Mouse (Mus musculus) myocyte (in vitro differentiated cells): Measurements from ENCODE around the gene Fam160b1.

Source experiments
- CEBPB ChIP-seq: IDR thresholded peaks from 2 replicates; pipeline ENCODE4 v1.6.1; 2011; ENCODE audit warnings: mild to moderate bottlenecking, moderate library complexity; ENCODE audit not compliant: poor library complexity, insufficient read depth, severe bottlenecking
- E2F4 ChIP-seq: IDR thresholded peaks from one replicate; pipeline ENCODE4 v1.6.1; 2011; ENCODE audit warnings: mild to moderate bottlenecking, control low read depth, moderate library complexity; ENCODE audit not compliant: insufficient read depth
- MAX ChIP-seq: IDR thresholded peaks from one replicate; pipeline ENCODE4 v1.6.1; 2011; ENCODE audit warnings: low read depth, mild to moderate bottlenecking, control low read depth
- MYOD1 ChIP-seq, 3 experiments: IDR thresholded peaks; one replicate each; pipeline ENCODE4 v1.6.1; 2011; ENCODE audit warnings: control low read depth in 2 of 3, low read depth in 2 of 3, mild to moderate bottlenecking in 2 of 3, moderate library complexity in 1 of 3; ENCODE audit not compliant: insufficient read length in 2 of 3, control insufficient read depth in 1 of 3
- MYOG ChIP-seq, 3 experiments: IDR thresholded peaks; one replicate each; pipeline ENCODE4 v1.6.1; 2011; ENCODE audit warnings: control low read depth in 2 of 3, low read depth in 2 of 3, mild to moderate bottlenecking in 2 of 3; ENCODE audit not compliant: insufficient read length in 2 of 3, control insufficient read depth in 1 of 3, insufficient read depth in 1 of 3
- POLR2A ChIP-seq: IDR thresholded peaks from one replicate; pipeline ENCODE4 v1.6.1; 2011; ENCODE audit warnings: low read depth, mild to moderate bottlenecking, control low read depth, moderate library complexity; ENCODE audit not compliant: insufficient read length
- POLR2AphosphoS2 ChIP-seq: IDR thresholded peaks from one replicate; pipeline ENCODE4 v1.6.1; 2011; ENCODE audit warnings: low read depth, control low read depth; ENCODE audit not compliant: insufficient read length
- USF1 ChIP-seq: IDR thresholded peaks from one replicate; pipeline ENCODE4 v1.6.1; 2011; ENCODE audit warnings: low read depth, mild to moderate bottlenecking, control low read depth, moderate library complexity

DNA sequence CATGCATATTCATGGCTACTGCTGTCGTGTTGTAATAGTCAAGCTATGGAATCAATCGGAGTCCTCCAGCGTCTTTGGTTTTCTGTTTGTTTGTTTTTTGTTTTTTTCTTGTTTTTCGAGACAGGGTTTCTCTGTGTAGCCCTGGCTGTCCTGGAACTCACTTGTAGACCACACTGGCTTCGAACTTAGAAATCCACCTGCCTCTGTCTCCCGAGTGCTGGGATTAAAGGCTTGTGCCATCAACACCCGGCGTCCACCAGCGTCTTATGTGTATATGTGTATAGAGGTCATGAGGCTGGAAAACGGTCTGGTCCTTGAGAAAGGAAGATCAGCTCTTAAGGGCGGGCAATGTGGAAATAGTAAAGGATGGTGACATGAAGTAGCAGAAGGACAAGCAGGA is 6.4 kb upstream of the Fam160b1 start:
- TF ChIP-seq MAX (no peak), POLR2AphosphoS2 (no peak), MYOD1 (IDR thresholded peaks at IDR 0.05; ENCODE audit: control insufficient read depth in 1 of 3, insufficient read length in 2 of 3, low read depth in 2 of 3) (no peak), POLR2A (no peak), MYOG (IDR thresholded peaks at IDR 0.05; ENCODE audit: control insufficient read depth in 1 of 3, insufficient read depth in 1 of 3, insufficient read length in 2 of 3, low read depth in 2 of 3) (no peak), USF1 (no peak), CEBPB (no peak), E2F4 (no peak)
